Mouse (Mus musculus): ENCODE measurements around the gene Eras. TPM values are rescaled to one million over a fixed set of nuclear protein-coding genes. Genes with fewer than 3 reads are reported as not detected.

The Eras gene
- polyA plus RNA-seq, 1 experiment from 2014 or later = not detected

GRCm38 (mm10) chrX:7904441-7904840 is 24.0 kb downstream of the Eras start:
- H3K36me3 ChIP-seq (ENCODE audit: control insufficient read depth, insufficient read depth, low read length) = peaks cover 2% of the 10 kb centered on the region; the same call in 1 of the 2 replicates
- no peaks in the 10 kb centered on the region for H3K4me1 ChIP-seq (ENCODE audit: control insufficient read depth, insufficient read depth, low read length)
- H3K4me3 ChIP-seq (ENCODE audit: low read depth, low read length) = no peak overlapping the region
- WGBS = 90% methylated on average over 5 of the region's 5 CpGs
- H3K27ac ChIP-seq (replicated peaks; ENCODE audit: low read depth, low read length) = no peak overlapping the region
- no peaks in the 10 kb centered on the region for H3K27me3 ChIP-seq (ENCODE audit: control insufficient read depth, insufficient read depth, low read length)
- H3K4me2 ChIP-seq (ENCODE audit: low read depth, severe bottlenecking) = no peak overlapping the region
- DNase-seq (ENCODE audit: low spot score) (no peak), ATAC-seq (ENCODE audit: insufficient number of reproducible peaks, low FRiP score, low TSS enrichment, low read depth) (no peak)
- no peaks in the 10 kb centered on the region for H3K9me3 ChIP-seq (ENCODE audit: control insufficient read depth, low read length)
- no peak overlapping the region for H3K9ac ChIP-seq (ENCODE audit: low read length)

DNA sequence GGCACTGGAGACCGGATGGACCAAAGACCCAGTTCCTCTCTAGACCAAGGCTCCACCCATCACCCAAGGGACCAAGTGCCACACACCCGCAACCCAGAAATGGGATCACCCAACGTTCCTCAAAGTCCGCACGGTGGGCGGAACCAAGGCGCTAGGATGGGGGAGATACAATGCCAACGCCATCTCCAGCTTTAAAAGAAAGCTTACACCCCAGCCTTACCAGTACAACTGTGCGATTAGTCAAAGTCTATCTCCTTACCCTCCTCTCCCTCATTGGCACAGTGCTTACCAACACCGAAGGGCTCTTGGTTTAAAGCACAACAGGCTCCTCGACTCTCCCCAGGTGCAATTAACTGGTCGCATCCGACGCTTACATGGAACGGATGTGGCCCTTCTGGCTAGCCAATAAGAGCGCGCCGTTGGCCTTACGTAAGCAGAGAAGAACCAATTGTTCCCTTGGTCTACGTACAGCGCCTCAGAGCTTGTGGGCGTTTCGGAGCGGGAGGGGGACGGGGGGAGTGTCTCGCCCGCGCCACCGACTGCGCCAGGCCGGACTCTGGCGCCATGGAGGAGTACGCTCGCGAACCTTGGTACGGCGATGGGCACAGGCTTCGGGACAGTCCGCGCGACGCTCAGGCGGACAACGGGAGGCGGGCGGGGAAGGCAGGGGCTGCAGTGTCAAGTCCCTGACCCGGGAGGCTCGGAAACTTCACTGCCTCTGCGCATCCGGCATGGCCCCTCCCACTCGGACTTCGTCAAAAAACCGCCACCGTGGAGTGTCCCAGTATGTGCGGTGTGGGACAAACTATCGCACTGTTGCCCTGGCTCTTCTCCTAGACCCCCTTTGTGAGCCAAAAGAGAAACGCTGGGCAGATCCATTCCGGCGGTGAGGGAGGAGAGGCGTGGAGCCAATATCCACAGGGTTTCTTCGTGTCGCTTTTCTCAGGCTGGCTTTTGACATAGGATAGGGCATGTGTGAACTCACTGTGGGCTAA is 29.2 kb downstream of the Eras start, which contains the start of the genes Pqbp1 and Timm17b:
Gene Pqbp1, minus strand, starts transcription at position 390 of the 995 bp plus-strand sequence.
Gene Timm17b, plus strand, starts transcription at position 478 of the 995 bp plus-strand sequence.
- H3K9ac ChIP-seq (ENCODE audit: low read length) = peak within 1 kb of the TSS; percentile 59
- H3K4me3 ChIP-seq (ENCODE audit: low read depth, low read length) = peak within 1 kb of the TSS; percentile 53

DNA sequence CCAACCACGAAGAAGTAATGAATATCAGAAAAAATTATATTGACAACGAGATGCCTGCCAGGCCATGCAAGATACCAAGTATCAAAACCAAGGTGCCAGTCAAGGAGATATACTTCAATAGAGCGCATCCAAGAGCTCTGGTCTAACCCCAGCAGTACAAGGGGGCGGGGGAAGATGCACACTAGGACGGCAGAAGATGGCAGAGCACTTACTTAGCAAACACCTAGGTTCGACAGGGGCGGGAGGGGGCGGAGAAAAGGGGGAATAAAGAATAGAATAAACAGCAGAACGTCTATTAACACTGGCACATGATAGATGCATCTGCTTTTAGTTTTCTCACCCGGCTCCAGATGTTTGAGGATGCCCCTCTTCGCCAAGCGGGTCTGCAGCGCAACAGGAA is 30.2 kb downstream of the Eras start:
- H3K27ac ChIP-seq (replicated peaks; ENCODE audit: low read depth, low read length) = no peak overlapping the region

More for the DNA sequence above, 29.2 kb downstream of the Eras start, which contains the start of the genes Pqbp1 and Timm17b:
- 16% methylated on average over 62 of the region's 62 CpGs for WGBS
- Histone ChIP-seq H3K27ac (replicated peaks; ENCODE audit: low read depth, low read length) (peak within 1 kb of the TSS; percentile 73; the same call in 1 of the 2 replicates), H3K9me3 (ENCODE audit: control insufficient read depth, low read length) (no peaks in the 10 kb centered on the region), H3K36me3 (ENCODE audit: control insufficient read depth, insufficient read depth, low read length) (peaks cover 7% of the 10 kb centered on the region; the same call in 1 of the 2 replicates), H3K27me3 (ENCODE audit: control insufficient read depth, insufficient read depth, low read length) (no peaks in the 10 kb centered on the region), H3K4me2 (ENCODE audit: low read depth, severe bottlenecking) (peak within 1 kb of the TSS; percentile 52), H3K4me1 (ENCODE audit: control insufficient read depth, insufficient read depth, low read length) (no peaks in the 10 kb centered on the region)
- peak; percentile 84 for DNase-seq (ENCODE audit: low spot score)
- peak; percentile 97 for ATAC-seq (ENCODE audit: insufficient number of reproducible peaks, low FRiP score, low TSS enrichment, low read depth)

GRCm38 (mm10) chrX:7883841-7884567 is 44.4 kb downstream of the Eras start, which contains the start of gene Slc35a2:
Gene Slc35a2, plus strand, starts transcription at chrX:7884028.
- no peak within 1 kb of the TSS for H3K9ac ChIP-seq (ENCODE audit: low read length)
- peak within 1 kb of the TSS; percentile 51 for H3K4me3 ChIP-seq (ENCODE audit: low read depth, low read length)
- H3K27ac ChIP-seq (replicated peaks; ENCODE audit: low read depth, low read length) = 0 out of 2 replicates have a peak within 1 kb of the TSS, but pooled peaks have one; percentile 2
- peak within 1 kb of the TSS; percentile 51 for H3K4me2 ChIP-seq (ENCODE audit: low read depth, severe bottlenecking)
- peak; percentile 91 for ATAC-seq (ENCODE audit: insufficient number of reproducible peaks, low FRiP score, low TSS enrichment, low read depth)
- WGBS = 15% methylated on average over 49 of the region's 49 CpGs
- no peaks in the 10 kb centered on the region for H3K4me1 ChIP-seq (ENCODE audit: control insufficient read depth, insufficient read depth, low read length)
- peak; percentile 77 for DNase-seq (ENCODE audit: low spot score)
- H3K27me3 ChIP-seq (ENCODE audit: control insufficient read depth, insufficient read depth, low read length) = no peaks in the 10 kb centered on the region
- no peaks in the 10 kb centered on the region for H3K36me3 ChIP-seq (ENCODE audit: control insufficient read depth, insufficient read depth, low read length)
- H3K9me3 ChIP-seq (ENCODE audit: control insufficient read depth, low read length) = no peaks in the 10 kb centered on the region

More for the DNA sequence above, 30.2 kb downstream of the Eras start:
- H3K9me3 ChIP-seq (ENCODE audit: control insufficient read depth, low read length) = no peaks in the 10 kb centered on the region
- H3K4me2 ChIP-seq (ENCODE audit: low read depth, severe bottlenecking) = peak overlapping the region; percentile 52
- peaks cover 7% of the 10 kb centered on the region; the same call in 1 of the 2 replicates for H3K36me3 ChIP-seq (ENCODE audit: control insufficient read depth, insufficient read depth, low read length)
- peak overlapping the region; percentile 53 for H3K4me3 ChIP-seq (ENCODE audit: low read depth, low read length)
- no peak for ATAC-seq (ENCODE audit: insufficient number of reproducible peaks, low FRiP score, low TSS enrichment, low read depth)
- WGBS = 34% methylated on average over 13 of the region's 13 CpGs
- no peaks in the 10 kb centered on the region for H3K4me1 ChIP-seq (ENCODE audit: control insufficient read depth, insufficient read depth, low read length)
- no peak for DNase-seq (ENCODE audit: low spot score)
- H3K27me3 ChIP-seq (ENCODE audit: control insufficient read depth, insufficient read depth, low read length) = no peaks in the 10 kb centered on the region
- peak overlapping the region; percentile 45; the same call in 1 of the 2 replicates for H3K9ac ChIP-seq (ENCODE audit: low read length)

DNA sequence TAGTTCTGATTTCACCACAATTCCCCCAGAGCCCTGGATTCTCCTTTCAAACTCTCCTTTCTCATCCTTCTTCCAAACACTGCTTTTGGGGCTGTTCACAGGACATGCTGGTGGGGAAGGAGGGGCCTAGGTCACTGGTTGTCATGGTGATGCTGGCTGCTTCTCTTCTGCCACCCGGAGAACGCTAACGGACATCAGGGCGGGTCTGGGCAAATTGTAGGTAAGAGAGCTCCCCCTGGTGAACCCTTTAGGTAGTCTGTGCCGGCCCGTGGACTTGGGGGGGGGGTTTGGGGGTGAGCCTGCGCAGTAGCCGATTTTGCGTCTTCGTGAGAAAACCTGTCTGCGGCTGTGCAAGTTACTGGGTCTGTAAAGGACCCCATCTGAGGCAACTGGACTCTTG is 48.6 kb downstream of the Eras start:
- no peaks in the 10 kb centered on the region for H3K36me3 ChIP-seq (ENCODE audit: control insufficient read depth, insufficient read depth, low read length)
- WGBS = 18% methylated on average over 11 of the region's 11 CpGs
- no peaks in the 10 kb centered on the region for H3K9me3 ChIP-seq (ENCODE audit: control insufficient read depth, low read length)
- H3K4me1 ChIP-seq (ENCODE audit: control insufficient read depth, insufficient read depth, low read length) = no peaks in the 10 kb centered on the region
- ATAC-seq (ENCODE audit: insufficient number of reproducible peaks, low FRiP score, low TSS enrichment, low read depth) (peak; percentile 27; the same call in 1 of the 2 replicates), DNase-seq (ENCODE audit: low spot score) (peak; percentile 66)
- H3K4me2 ChIP-seq (ENCODE audit: low read depth, severe bottlenecking) = peak overlapping the region; percentile 20; the same call in 1 of the 2 replicates
- no peak overlapping the region for H3K27ac ChIP-seq (replicated peaks; ENCODE audit: low read depth, low read length)
- H3K4me3 ChIP-seq (ENCODE audit: low read depth, low read length) = no peak overlapping the region
- H3K9ac ChIP-seq (ENCODE audit: low read length) = no peak overlapping the region
- no peaks in the 10 kb centered on the region for H3K27me3 ChIP-seq (ENCODE audit: control insufficient read depth, insufficient read depth, low read length)

DNA sequence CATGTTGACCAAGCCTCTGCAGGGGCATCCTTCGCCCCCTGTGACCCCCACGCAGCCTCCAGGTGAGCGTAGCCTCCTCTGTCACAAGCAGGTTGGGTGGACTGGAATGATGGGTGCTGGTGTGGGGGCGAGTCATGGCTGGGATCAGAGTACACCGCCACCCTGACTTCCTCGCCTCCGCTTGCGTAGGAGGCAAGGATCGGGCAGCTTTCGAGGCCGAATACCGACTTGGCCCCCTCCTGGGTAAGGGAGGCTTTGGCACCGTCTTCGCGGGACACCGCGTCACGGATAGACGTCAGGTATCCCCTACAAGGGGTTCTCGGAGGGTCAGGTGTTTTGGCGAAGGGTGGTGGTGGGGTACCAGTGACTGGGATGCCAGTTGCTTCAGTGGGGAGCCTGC is 49.9 kb downstream of the Eras start:
- 22% methylated on average over 21 of the region's 21 CpGs for WGBS
- no peaks in the 10 kb centered on the region for H3K9me3 ChIP-seq (ENCODE audit: control insufficient read depth, low read length)
- DNase-seq (ENCODE audit: low spot score) (peak; percentile 21), ATAC-seq (ENCODE audit: insufficient number of reproducible peaks, low FRiP score, low TSS enrichment, low read depth) (peak; percentile 63)
- peak overlapping the region; percentile 47; the same call in 1 of the 2 replicates for H3K9ac ChIP-seq (ENCODE audit: low read length)
- H3K27ac ChIP-seq (replicated peaks; ENCODE audit: low read depth, low read length) = no peak overlapping the region
- H3K27me3 ChIP-seq (ENCODE audit: control insufficient read depth, insufficient read depth, low read length) = no peaks in the 10 kb centered on the region
- H3K4me3 ChIP-seq (ENCODE audit: low read depth, low read length) = peak overlapping the region; percentile 37
- H3K4me2 ChIP-seq (ENCODE audit: low read depth, severe bottlenecking) = peak overlapping the region; percentile 85
- H3K4me1 ChIP-seq (ENCODE audit: control insufficient read depth, insufficient read depth, low read length) = no peaks in the 10 kb centered on the region
- no peaks in the 10 kb centered on the region; the same call in 1 of the 2 replicates for H3K36me3 ChIP-seq (ENCODE audit: control insufficient read depth, insufficient read depth, low read length)

GRCm38 (mm10) chrX:7878007-7878419 is 50.4 kb downstream of the Eras start, which contains the start of gene Pim2:
Gene Pim2, plus strand, starts transcription at chrX:7878262.
- Histone ChIP-seq H3K9me3 (ENCODE audit: control insufficient read depth, low read length) (no peaks in the 10 kb centered on the region), H3K9ac (ENCODE audit: low read length) (peak within 1 kb of the TSS; percentile 47; the same call in 1 of the 2 replicates), H3K27ac (replicated peaks; ENCODE audit: low read depth, low read length) (no peak within 1 kb of the TSS), H3K4me2 (ENCODE audit: low read depth, severe bottlenecking) (peak within 1 kb of the TSS; percentile 85), H3K4me3 (ENCODE audit: low read depth, low read length) (peak within 1 kb of the TSS; percentile 37), H3K4me1 (ENCODE audit: control insufficient read depth, insufficient read depth, low read length) (no peaks in the 10 kb centered on the region), H3K27me3 (ENCODE audit: control insufficient read depth, insufficient read depth, low read length) (no peaks in the 10 kb centered on the region), H3K36me3 (ENCODE audit: control insufficient read depth, insufficient read depth, low read length) (no peaks in the 10 kb centered on the region; the same call in 1 of the 2 replicates)
- DNase-seq (ENCODE audit: low spot score) (peak; percentile 80), ATAC-seq (ENCODE audit: insufficient number of reproducible peaks, low FRiP score, low TSS enrichment, low read depth) (peak; percentile 78)
- 9% methylated on average over 38 of the region's 38 CpGs for WGBS
